10 mouse cellular contexts compared by ENCODE assay signal in the genomic region with DNA sequence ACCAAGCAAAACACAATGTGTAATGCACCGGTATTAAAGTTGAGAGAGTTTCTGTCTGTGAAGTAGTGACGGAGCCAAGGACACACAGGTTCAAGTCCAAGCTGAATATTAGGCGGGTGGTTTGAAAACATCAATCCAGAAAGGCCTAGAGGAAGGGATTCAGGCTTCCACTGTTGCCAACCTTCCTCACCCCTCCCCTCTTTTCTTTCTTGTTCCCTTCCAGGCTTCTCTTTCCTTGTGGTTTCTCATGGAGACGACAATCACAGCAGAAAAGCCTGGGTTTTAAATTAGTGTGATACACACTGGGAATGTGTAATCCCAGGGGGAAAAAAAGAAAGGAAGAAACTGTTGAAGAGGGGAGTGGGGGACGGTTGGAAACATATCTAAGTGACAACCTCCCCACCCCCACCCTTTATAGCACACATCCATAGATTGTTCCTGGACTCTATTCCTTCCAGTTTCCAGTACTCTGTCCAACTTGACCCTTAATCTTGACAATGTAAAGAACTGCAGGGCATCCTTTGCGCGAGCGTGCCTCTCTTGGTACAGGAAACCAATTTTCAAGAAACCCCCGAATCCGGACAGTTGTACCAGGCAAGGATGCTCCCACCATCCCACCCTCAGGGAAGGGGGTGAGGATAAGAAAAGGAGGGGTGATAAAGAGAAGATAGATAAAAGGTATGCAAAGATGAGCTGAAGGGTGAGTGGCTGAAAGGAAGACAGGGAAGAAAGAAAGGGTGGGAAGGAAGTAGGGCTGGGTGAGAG. TPM values are rescaled to one million over a fixed set of nuclear protein-coding genes. Genes with fewer than 3 reads are reported as not detected.
DNase-seq lines count a peak whose midpoint lies in the region; ATAC-seq lines count a peak whose summit lies in the region.
"Had no signal": no experiment of that assay in that cellular context is flagged by ENCODE, and none has a peak within 500 bp of the region (broad histone marks: within the 10 kb centered on the region; RNA-seq: fewer than 3 reads in every experiment).

No protein-coding gene starts in this region.

- no peak overlapping the region for H3K27ac ChIP-seq in kidney, embryonic 14.5 days (ENCODE audit: low read depth, low read length)
- H3K27ac ChIP-seq in forebrain, embryonic 16.5 days (ENCODE audit: low read length) = peak overlapping the region; percentile 96
- H3K27ac ChIP-seq in midbrain, embryonic 10.5 days (replicated peaks) = peak overlapping the region; percentile 93

- H3K9me3 ChIP-seq in kidney, embryonic 14.5 days (ENCODE audit: control insufficient read depth, low read length) = no peaks in the 10 kb centered on the region
- H3K9me3 ChIP-seq in forebrain, embryonic 16.5 days (ENCODE audit: control insufficient read depth, low read length) = no peaks in the 10 kb centered on the region
- no peaks in the 10 kb centered on the region for H3K9me3 ChIP-seq in midbrain, embryonic 10.5 days (replicated peaks)

- no peak overlapping the region for H3K9ac ChIP-seq in kidney, embryonic 14.5 days (ENCODE audit: low read depth, low read length)
- peak overlapping the region; percentile 90 for H3K9ac ChIP-seq in forebrain, embryonic 16.5 days (replicated peaks; ENCODE audit: low read depth, low read length)

- DNase-seq in kidney, postnatal 14 days = no peak
- DNase-seq in cerebellum, adult 9-11 months = peak; percentile 55
- no peak for DNase-seq in midbrain, embryonic 10.5 days (ENCODE audit: low spot score)
- DNase-seq in ovary, postnatal 10 days (ENCODE audit: low spot score) = no peak
- no peak for DNase-seq in thymus, postnatal 10 days (ENCODE audit: low spot score in 2 of 2)

- H3K4me2 ChIP-seq in kidney, embryonic 14.5 days (replicated peaks; ENCODE audit: low read depth, low read length) = peak overlapping the region; percentile 89
- peak overlapping the region; percentile 61 for H3K4me2 ChIP-seq in forebrain, embryonic 16.5 days (ENCODE audit: low read length)

- no peaks in the 10 kb centered on the region for H3K4me1 ChIP-seq in kidney, embryonic 14.5 days (ENCODE audit: control insufficient read depth, insufficient read depth, low read length)
- H3K4me1 ChIP-seq in forebrain, embryonic 16.5 days (replicated peaks; ENCODE audit: control insufficient read depth, insufficient read depth, low read length) = peaks cover 24% of the 10 kb centered on the region
- peaks cover 33% of the 10 kb centered on the region for H3K4me1 ChIP-seq in midbrain, embryonic 10.5 days

- H3K27me3 ChIP-seq in kidney, embryonic 14.5 days (ENCODE audit: control insufficient read depth, insufficient read depth, low read length) = no peaks in the 10 kb centered on the region
- H3K27me3 ChIP-seq in forebrain, embryonic 16.5 days (replicated peaks; ENCODE audit: control insufficient read depth, insufficient read depth, low read length) = no peaks in the 10 kb centered on the region
- H3K27me3 ChIP-seq in midbrain, embryonic 10.5 days (ENCODE audit: low read depth, poor library complexity, severe bottlenecking) = no peaks in the 10 kb centered on the region

- H3K36me3 ChIP-seq in kidney, embryonic 14.5 days (ENCODE audit: control insufficient read depth, insufficient read depth, low read length) = no peaks in the 10 kb centered on the region
- no peaks in the 10 kb centered on the region for H3K36me3 ChIP-seq in forebrain, embryonic 16.5 days (ENCODE audit: control insufficient read depth, insufficient read depth)
- no peaks in the 10 kb centered on the region for H3K36me3 ChIP-seq in midbrain, embryonic 10.5 days

- no peak; the same call in 1 of the 2 replicates for ATAC-seq in kidney, embryonic 14.5 days (ENCODE audit: low FRiP score, low TSS enrichment)
- ATAC-seq in forebrain, embryonic 16.5 days = peak; percentile 18
- no peak for ATAC-seq in megakaryocyte-erythroid progenitor cell, adult 5-6 weeks (replicated peaks; ENCODE audit: low FRiP score, low TSS enrichment, poor library complexity, severe bottlenecking)
- ATAC-seq: Patski had no signal

- 22% methylated on average over 10 of the region's 10 CpGs for WGBS in kidney, embryonic 14.5 days
- 6% methylated on average over 10 of the region's 10 CpGs for WGBS in forebrain, embryonic 16.5 days
- 15% methylated on average over 10 of the region's 10 CpGs for WGBS in midbrain, embryonic 10.5 days

- H3K4me3 ChIP-seq in kidney, embryonic 14.5 days (ENCODE audit: low read length) = peak overlapping the region; percentile 41
- peak overlapping the region; percentile 82 for H3K4me3 ChIP-seq in forebrain, embryonic 16.5 days (replicated peaks; ENCODE audit: low read length)
- H3K4me3 ChIP-seq in midbrain, embryonic 10.5 days = peak overlapping the region; percentile 76

RNA-seq across cellular contexts. Expression of gene Ctnna2, which starts 0.8 kb away (rescaled TPM):
- 0.32 and 0.57 TPM in 2 replicates for polyA plus RNA-seq in kidney, embryonic 14.5 days (2014; fragmentation: Nextera tagmentation; extraction: Ambion mirVana)
- 130 and 149 TPM in 2 replicates for polyA plus RNA-seq in forebrain, embryonic 16.5 days (2015; fragmentation: Nextera tagmentation; extraction: Ambion mirVana)
- 21.6 and 36.8 TPM in 2 replicates for polyA plus RNA-seq in midbrain, embryonic 10.5 days (2016; fragmentation: Nextera tagmentation; extraction: Ambion mirVana)
- not detected in 2 replicates for total RNA-seq in megakaryocyte-erythroid progenitor cell, adult 5-6 weeks (2014; fragmentation: Nextera tagmentation)
- not detected in 2 replicates for total RNA-seq in megakaryocyte-erythroid progenitor cell, adult 5-6 weeks (2017)
- total RNA-seq: neutrophil, adult 5-6 weeks had no signal
- polyA plus RNA-seq: Patski had no signal

Comparison
In these comparisons a context has a peak if more than half of its experiments do, and no peak if none do; other contexts are left out.
1. RNA of gene Ctnna2, which starts 0.8 kb away (polyA plus RNA-seq): 130 to 149 TPM in forebrain, embryonic 16.5 days and 21.6 to 36.8 TPM in midbrain, embryonic 10.5 days; 0.32 to 0.57 TPM in kidney, embryonic 14.5 days; every median in the first group is over 10 times any median in the second.
2. Peak in every context shown above with its lines, with median percentiles within 50 percentile points of each other: H3K4me3 ChIP-seq.